Mouse (Mus musculus): ENCODE measurements around the gene Stab1. TPM values are rescaled to one million over a fixed set of nuclear protein-coding genes. Genes with fewer than 3 reads are reported as not detected.
A peak's percentile ranks its signal among the peaks of the same experiment; 100 is the strongest.

The Stab1 gene
- total and polyA plus RNA-seq, 2 experiments from 2014 or later: 25.4 to 75.3 TPM

GRCm38 (mm10) chr14:31128101-31128825 lies 40.2 kb downstream of the Stab1 start:
- H3K4me1 ChIP-seq (ENCODE audit: control insufficient read depth, insufficient read depth): peaks cover 55% of the 10 kb centered on the region

GRCm38 (mm10) chr14:31126826-31127225 lies 41.6 kb downstream of the Stab1 start:
- Histone ChIP-seq H3K9me3 (replicated peaks; ENCODE audit: control insufficient read depth, low read length) (no peaks in the 10 kb centered on the region), H3K27me3 (ENCODE audit: control insufficient read depth, insufficient read depth, low read length) (no peaks in the 10 kb centered on the region), H3K4me2 (ENCODE audit: low read depth, low read length) (peak overlapping the region; percentile 30; the same call in 1 of the 2 replicates), H3K4me3 (ENCODE audit: low read depth, low read length) (no peak overlapping the region), H3K36me3 (replicated peaks; ENCODE audit: control insufficient read depth, insufficient read depth, low read length) (peaks cover 28% of the 10 kb centered on the region), H3K4me1 (ENCODE audit: control insufficient read depth, insufficient read depth) (peaks cover 40% of the 10 kb centered on the region), H3K9ac (replicated peaks; ENCODE audit: low read depth, low read length) (no peak overlapping the region), H3K27ac (ENCODE audit: low read depth) (peak overlapping the region; percentile 65; the same call in 1 of the 2 replicates)
- ATAC-seq (ENCODE audit: insufficient read depth, low read depth) (no peak), DNase-seq (ENCODE audit: low spot score) (no peak)
- WGBS: 87% methylated on average over 8 of the region's 8 CpGs
- no peak for TF ChIP-seq EP300 (IDR thresholded peaks at IDR 0.05; ENCODE audit: low read depth)
- TF ChIP-seq CTCF (IDR thresholded peaks at IDR 0.05; ENCODE audit: low read depth): no peak

More at GRCm38 (mm10) chr14:31128101-31128825, 40.2 kb downstream of the Stab1 start:
- DNase-seq (ENCODE audit: low spot score): peak; percentile 84
- peak; percentile 63 for ATAC-seq (ENCODE audit: insufficient read depth, low read depth)
- WGBS: under 1% methylated on average over 23 of the region's 23 CpGs
- TF ChIP-seq CTCF (IDR thresholded peaks at IDR 0.05; ENCODE audit: low read depth) (peak; percentile 31), EP300 (IDR thresholded peaks at IDR 0.05; ENCODE audit: low read depth) (no peak; the same call in 1 of the 2 replicates)
- Histone ChIP-seq H3K4me3 (ENCODE audit: low read depth, low read length) (peak overlapping the region; percentile 68), H3K36me3 (replicated peaks; ENCODE audit: control insufficient read depth, insufficient read depth, low read length) (peaks cover 20% of the 10 kb centered on the region), H3K27ac (ENCODE audit: low read depth) (peak overlapping the region; percentile 96), H3K4me2 (ENCODE audit: low read depth, low read length) (peak overlapping the region; percentile 77), H3K27me3 (ENCODE audit: control insufficient read depth, insufficient read depth, low read length) (no peaks in the 10 kb centered on the region), H3K9me3 (replicated peaks; ENCODE audit: control insufficient read depth, low read length) (no peaks in the 10 kb centered on the region), H3K9ac (replicated peaks; ENCODE audit: low read depth, low read length) (peak overlapping the region; percentile 75)

- ATAC-seq (ENCODE audit: insufficient read depth, low read depth) (no peak), DNase-seq (ENCODE audit: low spot score) (no peak)
- H3K9ac ChIP-seq (replicated peaks; ENCODE audit: low read depth, low read length): no peak overlapping the region
- 50% methylated on average over 9 of the region's 9 CpGs for WGBS
- H3K27ac ChIP-seq (ENCODE audit: low read depth): peak overlapping the region; percentile 57
- no peaks in the 10 kb centered on the region for H3K27me3 ChIP-seq (ENCODE audit: control insufficient read depth, insufficient read depth, low read length)
- no peaks in the 10 kb centered on the region for H3K9me3 ChIP-seq (replicated peaks; ENCODE audit: control insufficient read depth, low read length)
- TF ChIP-seq CTCF (IDR thresholded peaks at IDR 0.05; ENCODE audit: low read depth) (no peak), EP300 (IDR thresholded peaks at IDR 0.05; ENCODE audit: low read depth) (no peak)
- H3K36me3 ChIP-seq (replicated peaks; ENCODE audit: control insufficient read depth, insufficient read depth, low read length): peaks cover 33% of the 10 kb centered on the region
- H3K4me3 ChIP-seq (ENCODE audit: low read depth, low read length): no peak overlapping the region
- H3K4me1 ChIP-seq (ENCODE audit: control insufficient read depth, insufficient read depth): peaks cover 34% of the 10 kb centered on the region
- H3K4me2 ChIP-seq (ENCODE audit: low read depth, low read length): no peak overlapping the region
Measured at GRCm38 (mm10) chr14:31125106-31126075, 43.0 kb downstream of the Stab1 start.

GRCm38 (mm10) chr14:31115522-31115921 lies 52.9 kb downstream of the Stab1 start:
- H3K4me3 ChIP-seq (ENCODE audit: low read depth, low read length): no peak overlapping the region
- no peak for TF ChIP-seq CTCF (IDR thresholded peaks at IDR 0.05; ENCODE audit: low read depth)
- peaks cover 75% of the 10 kb centered on the region for H3K36me3 ChIP-seq (replicated peaks; ENCODE audit: control insufficient read depth, insufficient read depth, low read length)
- ATAC-seq (ENCODE audit: insufficient read depth, low read depth) (no peak), DNase-seq (ENCODE audit: low spot score) (no peak)
- no peak overlapping the region for H3K9ac ChIP-seq (replicated peaks; ENCODE audit: low read depth, low read length)
- no peak overlapping the region for H3K27ac ChIP-seq (ENCODE audit: low read depth)
- no peaks in the 10 kb centered on the region for H3K9me3 ChIP-seq (replicated peaks; ENCODE audit: control insufficient read depth, low read length)
- no peaks in the 10 kb centered on the region for H3K4me1 ChIP-seq (ENCODE audit: control insufficient read depth, insufficient read depth)
- H3K4me2 ChIP-seq (ENCODE audit: low read depth, low read length): no peak overlapping the region
- 53% methylated on average over 2 of the region's 2 CpGs for WGBS
- no peaks in the 10 kb centered on the region for H3K27me3 ChIP-seq (ENCODE audit: control insufficient read depth, insufficient read depth, low read length)

GRCm38 (mm10) chr14:31114011-31114410 lies 54.4 kb downstream of the Stab1 start:
- TF ChIP-seq EP300 (IDR thresholded peaks at IDR 0.05; ENCODE audit: low read depth): no peak
- no peak for TF ChIP-seq CTCF (IDR thresholded peaks at IDR 0.05; ENCODE audit: low read depth)
- 50% methylated on average over 3 of the region's 3 CpGs for WGBS
- no peak overlapping the region for H3K27ac ChIP-seq (ENCODE audit: low read depth)
- no peaks in the 10 kb centered on the region for H3K4me1 ChIP-seq (ENCODE audit: control insufficient read depth, insufficient read depth)
- H3K9me3 ChIP-seq (replicated peaks; ENCODE audit: control insufficient read depth, low read length): no peaks in the 10 kb centered on the region
- no peak for ATAC-seq (ENCODE audit: insufficient read depth, low read depth)
- no peaks in the 10 kb centered on the region for H3K27me3 ChIP-seq (ENCODE audit: control insufficient read depth, insufficient read depth, low read length)
- no peak overlapping the region for H3K9ac ChIP-seq (replicated peaks; ENCODE audit: low read depth, low read length)
- DNase-seq (ENCODE audit: low spot score): no peak
- peaks cover 83% of the 10 kb centered on the region for H3K36me3 ChIP-seq (replicated peaks; ENCODE audit: control insufficient read depth, insufficient read depth, low read length)
- H3K4me3 ChIP-seq (ENCODE audit: low read depth, low read length): no peak overlapping the region
- no peak overlapping the region for H3K4me2 ChIP-seq (ENCODE audit: low read depth, low read length)

Measured in heart, postnatal 0 days (tissue).